Mouse (Mus musculus): Measurements from ENCODE around the gene Ggt1.

Gene Ggt1

DNA sequence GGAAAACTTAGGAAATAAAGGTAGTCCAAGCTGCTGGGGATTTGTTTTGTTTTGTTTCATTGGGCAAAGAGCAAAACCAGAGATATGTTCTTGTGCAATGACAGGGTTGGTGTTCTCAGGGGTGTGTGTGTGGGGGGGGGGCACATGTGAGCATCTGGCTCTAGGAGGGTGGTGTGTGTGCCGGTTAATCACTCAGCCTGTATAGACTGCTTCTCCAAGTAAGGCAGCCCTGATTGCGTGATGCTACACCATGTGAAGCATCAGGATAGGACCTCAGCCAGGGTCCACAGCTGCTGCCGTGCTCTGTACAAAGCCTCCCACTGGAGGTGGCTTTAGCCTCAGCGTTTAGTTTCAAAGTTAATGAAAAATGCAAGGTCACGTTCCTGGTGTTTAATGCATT, 71.6 kb downstream of the Ggt1 start:
- DNase-seq (ENCODE audit: low spot score): no peak

DNA sequence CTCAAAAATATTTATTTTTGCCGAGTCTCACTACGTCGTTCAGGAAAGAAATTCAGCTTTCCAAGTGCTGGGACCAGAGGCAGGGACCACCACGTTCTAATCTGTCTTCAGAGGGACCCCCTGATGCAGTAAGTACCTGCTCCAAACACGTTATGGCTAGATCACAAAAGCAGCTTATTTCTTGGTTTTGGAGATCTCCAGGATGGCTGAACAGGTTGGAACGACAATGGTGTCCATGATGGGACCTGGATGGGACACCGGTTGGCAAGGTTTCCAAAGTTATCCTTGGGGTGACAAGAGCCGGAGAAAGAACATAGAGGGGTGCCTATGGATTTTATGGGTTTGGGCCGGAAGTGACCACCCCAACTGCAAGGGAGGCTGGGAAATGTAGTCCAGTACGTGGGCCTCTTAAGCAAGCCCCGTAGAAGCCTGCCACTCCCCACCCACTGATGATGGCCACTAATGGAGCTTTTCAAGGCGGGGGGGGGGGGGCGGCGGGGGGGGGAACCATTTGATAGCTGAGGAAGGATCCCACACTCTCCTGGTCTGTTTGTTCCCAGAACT, 72.3 kb downstream of the Ggt1 start:
- no peak for DNase-seq (ENCODE audit: low spot score)

DNA sequence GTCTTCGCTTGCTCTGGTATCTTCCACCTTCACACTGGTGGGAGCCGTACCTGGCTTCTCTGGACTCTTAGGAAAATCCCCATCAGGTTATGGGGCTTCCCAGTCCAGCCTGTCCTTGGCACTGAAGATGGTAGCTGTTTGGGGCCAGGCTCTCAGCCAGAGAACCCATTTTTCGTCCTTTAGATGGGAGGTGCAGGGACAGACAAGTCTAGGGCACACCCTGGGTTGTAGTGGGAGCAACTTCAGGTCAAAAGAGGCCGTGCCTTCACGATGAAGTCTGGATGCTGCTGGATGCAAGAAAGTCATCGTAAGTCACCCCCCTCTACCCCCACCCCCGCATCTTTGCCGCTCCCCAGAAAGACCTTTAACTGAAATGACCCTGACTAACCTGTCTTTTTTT, 73.2 kb downstream of the Ggt1 start:
- no peak for DNase-seq (ENCODE audit: low spot score)

GRCm38 (mm10) chr10:75635019-75635692, 73.8 kb downstream of the Ggt1 start:
- DNase-seq (ENCODE audit: low spot score): no peak

DNA sequence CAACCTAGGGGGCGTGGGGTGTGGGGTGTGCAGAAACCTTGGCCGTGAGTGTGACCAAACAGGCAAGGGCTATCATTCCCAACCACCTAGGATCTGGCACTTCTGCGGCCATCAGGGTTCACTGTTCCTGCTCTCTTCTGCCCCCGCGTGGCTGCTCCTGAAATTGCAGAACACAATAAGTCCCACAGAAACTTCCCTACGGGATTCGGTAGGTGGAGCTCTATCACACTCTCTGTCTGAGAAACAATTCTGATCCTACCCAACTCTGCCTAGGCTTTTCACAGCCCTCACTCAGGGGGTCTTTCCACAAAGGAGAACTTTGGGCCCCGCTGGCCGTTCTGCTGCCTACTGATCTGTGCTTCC, 74.3 kb downstream of the Ggt1 start:
- DNase-seq (ENCODE audit: low spot score): peak; percentile 67
